Mouse (Mus musculus) forebrain, embryonic 14.5 days (tissue): ENCODE measurements around the gene Sept12. TPM values are rescaled to one million over a fixed set of nuclear protein-coding genes. Genes with fewer than 3 reads are reported as not detected.

ENCODE experiments used
- ATAC-seq: fragments of 200-750 bp; cut with Nextera tagmentation; 2 replicates; pipeline ENCODE4 v1.8.0; 2017; ENCODE audit warnings: mild to moderate bottlenecking, moderate library complexity
- DNase-seq: peaks from one replicate; pipeline ENCODE4 v3.0.0-alpha.2; 2015; ENCODE audit warnings: low spot score
- H3K27ac ChIP-seq: fragments of 300-500 bp; sonication (generic); 2 replicates; pipeline ENCODE4 v1.5.1; 2014; ENCODE audit warnings: low read depth, mild to moderate bottlenecking, control low read depth, low read length, moderate library complexity
- H3K27me3 ChIP-seq: fragments of 300-500 bp; sonication (generic); replicated peaks from 2 replicates; pipeline ENCODE4 v1.6.1; 2014; ENCODE audit warnings: low read length, control low read depth, mixed read lengths; ENCODE audit not compliant: control insufficient read depth, insufficient read depth
- H3K36me3 ChIP-seq: fragments of 300-500 bp; sonication (generic); 2 replicates; pipeline ENCODE4 v1.6.1; 2014; ENCODE audit warnings: low read length, control low read depth; ENCODE audit not compliant: control insufficient read depth, insufficient read depth
- H3K4me1 ChIP-seq: fragments of 300-500 bp; sonication (generic); 2 replicates; pipeline ENCODE4 v1.6.1; 2014; ENCODE audit warnings: antibody characterized with exemption, low read length, control low read depth; ENCODE audit not compliant: control insufficient read depth, insufficient read depth
- H3K4me2 ChIP-seq: fragments of 300-500 bp; sonication (generic); 2 replicates; pipeline ENCODE4 v1.6.1; 2014; ENCODE audit warnings: mild to moderate bottlenecking, control low read depth, low read length
- H3K4me3 ChIP-seq: fragments of 300-500 bp; sonication (generic); 2 replicates; pipeline ENCODE4 v1.5.1; 2014; ENCODE audit warnings: low read depth, low read length, control low read depth
- H3K9ac ChIP-seq: fragments of 300-500 bp; sonication (generic); 2 replicates; pipeline ENCODE4 v1.6.1; 2014; ENCODE audit warnings: mild to moderate bottlenecking, low read length, control low read depth, moderate library complexity
- H3K9me3 ChIP-seq: fragments of 300-500 bp; sonication (generic); replicated peaks from 2 replicates; pipeline ENCODE4 v1.6.1; 2016; ENCODE audit warnings: low read length, control low read depth, mixed read lengths; ENCODE audit not compliant: control insufficient read depth
- WGBS: fragments of 180-500 bp; shearing (Covaris S2); extraction: QIAGEN DNeasy Blood & Tissue Kit; methylation state at CpG from one replicate; pipeline ENCODE4 v1.1.7; 2014; 5-methylcytosine and 5-hydroxymethylcytosine counted together
- polyA plus RNA-seq: library from polyadenylated mRNA; unstranded; fragments of >200 nt; fragmentation: Nextera tagmentation; extraction: Ambion mirVana; gene quantifications from 2 replicates; pipeline ENCODE4 v1.2.1, GENCODE M21; 2014

Gene Sept12
- polyA plus RNA-seq, 1 experiment from 2014 or later = not detected

- Histone ChIP-seq H3K9me3 (no peaks in the 10 kb centered on the region), H3K36me3 (no peaks in the 10 kb centered on the region), H3K4me3 (no peak overlapping the region), H3K27ac (no peak overlapping the region), H3K4me1 (no peaks in the 10 kb centered on the region), H3K9ac (no peak overlapping the region), H3K4me2 (no peak overlapping the region), H3K27me3 (no peaks in the 10 kb centered on the region)
- 93% methylated on average over 12 of the region's 12 CpGs for WGBS
- ATAC-seq = no peak
- DNase-seq = no peak
Observed at GRCm38 (mm10) chr16:4984717-4985116, 12.9 kb downstream of the Sept12 start.

DNA sequence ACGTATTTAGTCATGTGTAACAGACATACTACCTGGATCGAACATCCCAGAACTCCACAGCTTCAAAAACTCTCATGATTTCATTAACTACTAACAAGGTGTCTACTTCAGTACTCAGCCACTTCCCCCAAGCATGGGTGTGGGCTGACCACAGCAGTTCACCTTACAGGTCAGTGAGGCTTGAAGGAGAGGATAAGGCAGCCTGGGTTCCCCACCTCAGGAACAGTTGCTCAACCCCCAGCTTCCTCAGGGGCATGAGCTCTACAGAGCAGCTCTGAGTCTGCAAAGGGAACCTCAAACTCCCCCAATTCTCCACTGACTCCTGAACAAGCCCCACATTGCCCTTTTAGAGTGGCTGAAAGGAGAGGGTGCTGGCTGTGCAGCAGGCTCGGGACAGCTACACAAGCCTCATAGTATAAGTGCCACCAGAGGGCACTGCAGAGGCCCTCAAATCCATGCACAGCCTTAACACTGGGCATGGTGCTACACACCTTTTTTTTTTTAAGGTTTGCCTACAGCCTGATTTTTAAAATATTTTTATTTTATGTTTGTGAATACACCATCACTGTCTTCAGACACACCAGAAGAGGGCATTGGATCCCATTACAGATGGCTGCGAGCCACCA lies 17.8 kb downstream of the Sept12 start:
- Histone ChIP-seq H3K9ac (no peak overlapping the region), H3K9me3 (no peaks in the 10 kb centered on the region), H3K36me3 (no peaks in the 10 kb centered on the region), H3K4me2 (no peak overlapping the region), H3K27me3 (no peaks in the 10 kb centered on the region), H3K27ac (no peak overlapping the region), H3K4me3 (no peak overlapping the region), H3K4me1 (no peaks in the 10 kb centered on the region)
- WGBS = 62% methylated on average over 4 of the region's 4 CpGs
- DNase-seq = peak; percentile 49
- no peak for ATAC-seq

DNA sequence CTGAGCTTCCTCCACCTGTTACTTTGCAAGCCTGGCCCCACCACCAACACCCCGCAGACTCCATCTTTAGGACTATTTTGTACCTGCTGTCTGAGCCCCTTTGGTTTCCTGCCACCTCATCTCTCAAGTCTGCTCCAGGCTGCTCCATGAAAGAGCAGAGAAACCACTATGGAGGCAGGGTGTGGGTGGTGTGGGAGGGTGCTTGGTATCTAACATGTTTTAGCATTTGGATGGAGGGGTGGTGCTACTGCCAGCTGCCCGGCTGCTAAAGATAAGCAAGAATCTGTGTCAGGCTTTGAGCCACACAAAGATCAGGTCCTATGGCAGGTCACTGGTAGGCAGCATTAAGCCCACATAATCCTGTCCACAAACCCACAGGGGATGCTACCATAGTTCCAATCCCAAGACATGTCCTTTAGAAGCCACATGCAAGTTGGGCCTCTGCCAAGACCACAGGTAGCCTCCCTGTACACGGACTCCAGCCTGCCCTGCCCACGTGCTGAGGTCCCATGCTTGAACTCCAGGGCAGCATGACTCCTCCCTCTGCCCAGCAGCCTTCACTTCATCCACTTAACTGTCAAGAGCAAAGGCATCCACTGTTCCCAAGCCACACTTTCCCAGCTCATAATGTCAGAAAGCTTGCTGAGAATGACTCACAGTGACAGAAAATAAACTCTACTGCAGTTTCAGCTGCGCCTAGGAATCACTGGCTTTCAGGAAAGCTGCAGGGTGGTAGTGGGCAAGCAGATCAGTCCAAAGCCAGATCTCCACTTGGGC lies 19.2 kb downstream of the Sept12 start:
- H3K4me1 ChIP-seq = no peaks in the 10 kb centered on the region
- no peak overlapping the region for H3K4me3 ChIP-seq
- H3K36me3 ChIP-seq = no peaks in the 10 kb centered on the region
- no peaks in the 10 kb centered on the region for H3K9me3 ChIP-seq
- no peaks in the 10 kb centered on the region for H3K27me3 ChIP-seq
- no peak for ATAC-seq
- 73% methylated on average over 5 of the region's 5 CpGs for WGBS
- no peak overlapping the region for H3K27ac ChIP-seq
- no peak overlapping the region for H3K4me2 ChIP-seq
- DNase-seq = no peak
- H3K9ac ChIP-seq = no peak overlapping the region

- WGBS = 77% methylated on average over 2 of the region's 2 CpGs
- DNase-seq = no peak
- no peak for ATAC-seq
Observed at GRCm38 (mm10) chr16:4976180-4976579, 21.5 kb downstream of the Sept12 start.

GRCm38 (mm10) chr16:4974521-4974920 lies 23.1 kb downstream of the Sept12 start:
- Histone ChIP-seq H3K36me3 (no peaks in the 10 kb centered on the region), H3K4me2 (no peak overlapping the region), H3K4me1 (no peaks in the 10 kb centered on the region), H3K9me3 (no peaks in the 10 kb centered on the region), H3K9ac (no peak overlapping the region), H3K4me3 (no peak overlapping the region), H3K27ac (no peak overlapping the region), H3K27me3 (no peaks in the 10 kb centered on the region)
- DNase-seq (no peak), ATAC-seq (no peak)
- WGBS = 75% methylated on average over 5 of the region's 5 CpGs

More at GRCm38 (mm10) chr16:4976180-4976579, 21.5 kb downstream of the Sept12 start:
- H3K27me3 ChIP-seq = no peaks in the 10 kb centered on the region
- no peaks in the 10 kb centered on the region for H3K9me3 ChIP-seq
- no peak overlapping the region for H3K9ac ChIP-seq
- no peaks in the 10 kb centered on the region for H3K36me3 ChIP-seq
- H3K4me1 ChIP-seq = no peaks in the 10 kb centered on the region
- H3K4me2 ChIP-seq = no peak overlapping the region
- H3K27ac ChIP-seq = no peak overlapping the region
- H3K4me3 ChIP-seq = no peak overlapping the region

DNA sequence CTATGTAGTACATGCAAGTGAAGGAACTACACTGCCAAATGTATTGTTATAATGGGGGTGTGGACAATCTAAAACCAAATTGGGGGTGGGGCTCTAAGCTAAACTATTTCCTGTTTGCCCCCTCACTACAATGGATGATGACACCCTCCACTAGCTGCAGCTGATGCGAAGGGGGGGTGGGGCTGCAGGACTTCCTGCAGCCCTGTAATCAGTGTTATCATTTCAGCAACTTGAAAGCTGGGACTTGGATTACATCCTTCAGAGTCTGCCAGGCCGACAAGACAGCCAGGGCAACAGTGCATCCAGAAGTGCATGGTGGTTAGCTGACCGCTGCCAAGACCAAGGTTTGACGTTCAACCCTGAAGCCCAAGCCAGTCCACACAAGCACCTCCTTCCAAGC lies 26.0 kb downstream of the Sept12 start:
- no peaks in the 10 kb centered on the region for H3K27me3 ChIP-seq
- no peak for ATAC-seq
- WGBS = 86% methylated on average over 4 of the region's 4 CpGs

GRCm38 (mm10) chr16:4969055-4969843 lies 28.4 kb downstream of the Sept12 start:
- WGBS = 85% methylated on average over 5 of the region's 5 CpGs
- H3K27ac ChIP-seq = no peak overlapping the region
- H3K27me3 ChIP-seq = no peaks in the 10 kb centered on the region
- H3K4me3 ChIP-seq = no peak overlapping the region
- H3K4me2 ChIP-seq = no peak overlapping the region
- H3K36me3 ChIP-seq = no peaks in the 10 kb centered on the region
- ATAC-seq (no peak), DNase-seq (no peak)
- no peaks in the 10 kb centered on the region for H3K9me3 ChIP-seq
- H3K4me1 ChIP-seq = peaks cover 3% of the 10 kb centered on the region; the same call in 1 of the 2 replicates
- H3K9ac ChIP-seq = no peak overlapping the region

More for the DNA sequence above, 26.0 kb downstream of the Sept12 start:
- H3K9ac ChIP-seq = no peak overlapping the region
- no peak for DNase-seq
- H3K4me3 ChIP-seq = no peak overlapping the region
- H3K36me3 ChIP-seq = no peaks in the 10 kb centered on the region
- H3K27ac ChIP-seq = no peak overlapping the region
- no peaks in the 10 kb centered on the region for H3K9me3 ChIP-seq
- no peaks in the 10 kb centered on the region for H3K4me1 ChIP-seq
- H3K4me2 ChIP-seq = no peak overlapping the region

- 75% methylated on average over 3 of the region's 3 CpGs for WGBS
- Histone ChIP-seq H3K4me1 (peaks cover 4% of the 10 kb centered on the region; the same call in 1 of the 2 replicates), H3K27me3 (no peaks in the 10 kb centered on the region), H3K27ac (no peak overlapping the region), H3K4me3 (no peak overlapping the region), H3K9me3 (no peaks in the 10 kb centered on the region), H3K36me3 (no peaks in the 10 kb centered on the region), H3K9ac (no peak overlapping the region), H3K4me2 (no peak overlapping the region)
- ATAC-seq (no peak), DNase-seq (no peak)
Observed at GRCm38 (mm10) chr16:4968426-4968825, 29.2 kb downstream of the Sept12 start.
